Mouse (Mus musculus): ENCODE measurements at regions not wholly inside any gene's neighbourhood (a gene's known extent, or its start where the extent isn't known, plus 50 kb on each side); places are given as distances from the start of the nearest gene placed in this dataset.
"Not testable (repeated sequence)": the region's sequence is repeated elsewhere in the genome, so short reads cannot be mapped to it uniquely, and the experiment has no call there.

DNA sequence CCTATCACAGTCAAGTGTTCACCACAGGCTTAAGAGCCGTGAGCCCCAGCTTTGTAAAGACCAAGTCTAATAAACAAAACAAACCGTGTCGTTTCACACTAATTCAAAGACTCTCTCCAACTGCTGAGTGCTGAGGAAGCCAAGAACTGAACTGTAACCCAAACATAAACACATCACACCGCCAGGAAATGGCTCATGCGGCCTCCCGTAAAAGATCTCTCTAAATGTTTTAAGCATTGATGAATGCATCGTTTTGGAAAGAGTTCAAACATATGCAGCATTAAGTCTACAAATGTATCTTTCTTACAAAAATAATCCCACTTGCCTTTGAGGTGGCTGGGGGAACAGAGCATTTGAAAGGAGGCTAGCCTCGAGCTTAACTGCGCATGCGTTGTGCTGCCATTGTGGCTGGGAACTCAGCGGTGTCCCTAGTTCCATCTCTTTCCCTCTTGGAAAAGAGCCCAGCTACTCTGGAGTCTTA lies 280.7 kb downstream of the Gxylt1 start:
- no peak for TF ChIP-seq CTCF (IDR thresholded peaks at IDR 0.05)
- DNase-seq (ENCODE audit: low read depth, low spot score) (no peak), ATAC-seq (no peak)
- ChIA-PET POLR2A (no interaction called here), CTCF (no interaction called here)
- H3K27me3 ChIP-seq: no peaks in the 10 kb centered on the region
- in situ Hi-C loops (cut with MboI; ENCODE audit: low pct_unique_long_range_greater_than_20kb): no loop called here

- in situ Hi-C loops (cut with MboI; ENCODE audit: low pct_unique_long_range_greater_than_20kb): no loop called here
- POLR2A ChIA-PET: no interaction called here
- ATAC-seq (no peak), DNase-seq (ENCODE audit: low read depth, low spot score) (no peak)
- CTCF ChIA-PET: no interaction called here
- no peak for TF ChIP-seq CTCF (IDR thresholded peaks at IDR 0.05)
- H3K27me3 ChIP-seq: no peaks in the 10 kb centered on the region
These were observed 281.3 kb downstream of the Gxylt1 start for GRCm38 (mm10) chr15:92993538-92994190.

DNA sequence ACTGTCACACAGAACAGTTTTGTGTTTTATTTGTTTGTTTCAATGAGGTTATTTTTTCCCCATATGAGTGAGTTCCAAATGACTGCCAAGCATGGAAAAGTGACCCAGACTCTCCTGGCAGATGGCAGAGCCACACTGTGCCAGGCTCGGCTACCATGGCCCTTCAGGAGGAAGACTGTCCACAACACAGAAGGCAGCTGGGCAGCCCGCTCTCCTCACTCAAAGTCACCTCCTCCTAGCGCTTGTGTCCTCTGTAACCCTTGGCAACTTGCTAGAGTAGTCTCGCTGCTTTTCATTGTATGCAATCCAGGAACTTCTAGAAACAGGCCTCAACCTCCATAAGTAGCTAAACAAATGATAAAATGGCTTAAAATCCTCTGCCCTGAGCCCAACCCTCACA lies 299.2 kb downstream of the Gxylt1 start:
- in situ Hi-C loops (cut with MboI; ENCODE audit: low pct_unique_long_range_greater_than_20kb): no loop called here
- no peak for DNase-seq (ENCODE audit: low read depth, low spot score)
- ChIA-PET POLR2A (no interaction called here), CTCF (no interaction called here)
- no peaks in the 10 kb centered on the region for H3K27me3 ChIP-seq
- no peak for ATAC-seq
- no peak for TF ChIP-seq CTCF (IDR thresholded peaks at IDR 0.05)

DNA sequence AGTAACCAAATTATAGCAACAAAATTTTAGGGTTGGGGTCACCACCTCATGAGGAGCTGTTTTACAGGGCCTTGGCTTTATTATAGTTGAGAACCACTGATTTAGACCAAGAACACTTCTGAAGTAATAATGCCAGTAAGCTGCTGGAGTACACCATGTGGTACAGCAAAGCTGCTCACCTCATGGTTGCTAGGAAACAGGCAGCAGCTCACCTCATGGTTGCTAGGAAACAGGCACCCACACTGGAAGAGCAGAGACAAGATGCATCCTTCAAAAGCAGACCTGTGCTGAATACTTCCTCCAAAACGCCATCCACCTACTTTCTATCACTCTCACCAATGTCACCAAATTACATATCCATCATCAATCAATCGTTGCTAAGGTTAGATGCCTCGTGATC lies 300.0 kb downstream of the Gxylt1 start:
- DNase-seq (ENCODE audit: low read depth, low spot score): no peak
- POLR2A ChIA-PET: no interaction called here
- ATAC-seq: no peak
- H3K27me3 ChIP-seq: no peaks in the 10 kb centered on the region
- TF ChIP-seq CTCF (IDR thresholded peaks at IDR 0.05): no peak
- in situ Hi-C loops (cut with MboI; ENCODE audit: low pct_unique_long_range_greater_than_20kb): no loop called here
- CTCF ChIA-PET: no interaction called here

DNA sequence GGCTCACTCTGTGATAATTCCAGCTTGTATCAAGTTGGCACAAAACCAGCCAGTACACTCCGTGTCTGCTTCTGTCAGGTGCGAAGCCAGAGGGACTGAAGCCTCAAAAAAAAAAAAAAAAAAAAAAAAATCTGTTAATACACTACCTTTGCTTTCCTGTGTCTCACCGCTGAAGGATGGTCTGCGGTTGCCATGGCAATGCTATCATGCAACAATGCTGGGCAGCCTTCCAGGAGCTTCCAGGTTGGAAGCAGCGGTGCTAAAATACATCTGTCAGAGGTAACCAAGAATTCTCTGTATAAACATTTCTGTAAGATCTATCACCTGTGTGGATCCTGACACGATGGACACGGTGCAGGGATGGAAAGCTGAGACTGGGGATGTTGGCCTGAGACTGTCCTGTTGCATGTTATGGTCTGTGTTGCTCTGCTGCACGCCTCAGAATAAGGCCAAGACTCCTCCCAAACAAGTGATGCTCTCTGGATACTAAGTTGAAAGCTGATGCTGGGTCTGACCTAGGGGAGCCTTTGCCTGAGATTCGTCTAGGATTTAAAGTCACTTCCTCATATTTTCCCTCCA lies 301.2 kb downstream of the Gxylt1 start:
- no peak for TF ChIP-seq CTCF (IDR thresholded peaks at IDR 0.05)
- no peak for DNase-seq (ENCODE audit: low read depth, low spot score)
- no peaks in the 10 kb centered on the region for H3K27me3 ChIP-seq
- POLR2A ChIA-PET: no interaction called here
- CTCF ChIA-PET: no interaction called here
- no peak for ATAC-seq
- in situ Hi-C loops (cut with MboI; ENCODE audit: low pct_unique_long_range_greater_than_20kb): no loop called here

DNA sequence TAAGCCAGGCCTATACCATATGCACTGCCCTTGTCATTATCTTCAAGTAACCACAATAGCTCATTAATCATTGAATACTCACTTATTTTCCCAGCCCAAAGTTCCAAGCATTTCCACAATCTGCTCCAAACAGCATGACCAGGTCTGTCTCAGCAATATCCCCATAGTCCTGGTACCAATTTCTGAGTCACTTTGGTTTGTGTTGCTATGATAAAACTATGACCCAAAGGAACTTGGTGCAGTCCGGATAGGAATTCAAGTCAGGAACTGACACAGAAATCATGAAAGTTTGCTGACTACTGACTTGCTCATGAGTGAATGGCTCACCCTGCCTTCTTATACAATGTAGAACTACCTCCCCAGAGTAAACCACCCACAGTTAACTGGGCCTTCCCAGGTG lies 309.4 kb downstream of the Gxylt1 start:
- ATAC-seq (no peak), DNase-seq (ENCODE audit: low read depth, low spot score) (no peak)
- in situ Hi-C loops (cut with MboI; ENCODE audit: low pct_unique_long_range_greater_than_20kb): no loop called here
- H3K27me3 ChIP-seq: no peaks in the 10 kb centered on the region
- CTCF ChIA-PET: no interaction called here
- no peak for TF ChIP-seq CTCF (IDR thresholded peaks at IDR 0.05)
- POLR2A ChIA-PET: no interaction called here

- no peak for ATAC-seq
- CTCF ChIA-PET: no interaction called here
- POLR2A ChIA-PET: no interaction called here
- DNase-seq (ENCODE audit: low read depth, low spot score): no peak
- no peak for TF ChIP-seq CTCF (IDR thresholded peaks at IDR 0.05)
- no peaks in the 10 kb centered on the region for H3K27me3 ChIP-seq
- in situ Hi-C loops (cut with MboI; ENCODE audit: low pct_unique_long_range_greater_than_20kb): no loop called here
These were observed 310.1 kb downstream of the Gxylt1 start for GRCm38 (mm10) chr15:92964901-92965300.

DNA sequence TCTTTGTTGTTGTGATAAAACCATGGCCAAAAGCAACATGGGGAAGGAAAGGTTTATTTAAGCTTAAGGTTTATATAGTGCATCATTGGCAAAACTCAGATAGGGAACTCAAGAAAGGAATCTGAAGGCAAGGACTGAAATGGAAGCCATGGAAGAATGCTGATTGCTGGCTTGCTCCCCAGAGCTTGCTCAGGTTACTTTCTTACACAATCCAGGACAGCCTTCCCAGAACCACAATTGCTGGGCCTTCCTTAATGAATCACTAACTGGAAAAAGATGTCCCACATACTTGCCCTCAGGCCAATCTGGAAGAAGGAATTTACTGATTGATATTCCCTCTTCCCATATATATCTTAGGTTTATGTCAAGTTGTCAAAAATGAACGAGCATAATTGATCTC lies 310.8 kb downstream of the Gxylt1 start:
- DNase-seq (ENCODE audit: low read depth, low spot score) (no peak), ATAC-seq (no peak)
- ChIA-PET POLR2A (no interaction called here), CTCF (interaction anchor here (1.1 kb wide), 1 partner anchor 26 kb away, joined by 3 read pairs; no protein-coding TSS in a partner anchor)
- in situ Hi-C loops (cut with MboI; ENCODE audit: low pct_unique_long_range_greater_than_20kb): no loop called here
- TF ChIP-seq CTCF (IDR thresholded peaks at IDR 0.05): no peak
- peaks cover 3% of the 10 kb centered on the region for H3K27me3 ChIP-seq

GRCm38 (mm10) chr15:92950912-92951311 lies 324.1 kb downstream of the Gxylt1 start:
- in situ Hi-C loops (cut with MboI; ENCODE audit: low pct_unique_long_range_greater_than_20kb); H3K27me3 ChIP-seq; ATAC-seq; CTCF ChIA-PET; DNase-seq (ENCODE audit: low read depth, low spot score); POLR2A ChIA-PET: not testable (repeated sequence)
- peak; percentile 10 for TF ChIP-seq CTCF (IDR thresholded peaks at IDR 0.05)

- POLR2A ChIA-PET: no interaction called here
- TF ChIP-seq CTCF (IDR thresholded peaks at IDR 0.05): no peak
- in situ Hi-C loops (cut with MboI; ENCODE audit: low pct_unique_long_range_greater_than_20kb): no loop called here
- no peaks in the 10 kb centered on the region for H3K27me3 ChIP-seq
- no peak for DNase-seq (ENCODE audit: low read depth, low spot score)
- no peak for ATAC-seq
- CTCF ChIA-PET: interaction anchor here (1.0 kb wide), 1 partner anchor 58 kb away, joined by 3 read pairs; no protein-coding TSS in a partner anchor
These were observed 328.8 kb downstream of the Gxylt1 start for GRCm38 (mm10) chr15:92946216-92946615.

GRCm38 (mm10) chr15:92903821-92904220 lies 371.2 kb downstream of the Gxylt1 start:
- no peak for TF ChIP-seq CTCF (IDR thresholded peaks at IDR 0.05)
- ATAC-seq: no peak
- DNase-seq (ENCODE audit: low read depth, low spot score): no peak
- no peaks in the 10 kb centered on the region for H3K27me3 ChIP-seq
- in situ Hi-C loops (cut with MboI; ENCODE audit: low pct_unique_long_range_greater_than_20kb): no loop called here
- ChIA-PET POLR2A (no interaction called here), CTCF (no interaction called here)

DNA sequence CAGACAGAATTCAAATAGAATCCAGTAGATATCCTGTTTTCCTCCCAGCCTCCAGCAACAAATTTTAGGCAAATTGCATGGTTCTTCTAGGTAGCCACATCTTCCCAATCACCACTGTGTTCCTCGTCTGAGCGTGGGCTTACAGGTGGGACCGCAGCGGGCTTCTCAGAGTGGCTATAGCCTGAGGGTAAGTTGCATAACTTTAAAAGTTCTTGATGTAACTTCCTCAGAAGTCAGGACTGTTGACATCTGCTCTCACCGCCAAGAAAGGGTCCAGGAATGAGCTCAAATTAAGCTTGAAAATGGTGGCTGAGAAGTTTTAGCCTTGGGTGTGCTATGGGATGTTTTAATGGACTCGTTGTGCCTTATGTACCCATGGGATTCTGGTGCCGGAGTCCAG lies 377.7 kb downstream of the Gxylt1 start:
- no peak for TF ChIP-seq CTCF (IDR thresholded peaks at IDR 0.05)

More for the DNA sequence above, 377.7 kb downstream of the Gxylt1 start:
- in situ Hi-C loops (cut with MboI; ENCODE audit: low pct_unique_long_range_greater_than_20kb): no loop called here
- ChIA-PET POLR2A (no interaction called here), CTCF (no interaction called here)
- ATAC-seq (no peak), DNase-seq (ENCODE audit: low read depth, low spot score) (no peak)
- peaks cover 9% of the 10 kb centered on the region for H3K27me3 ChIP-seq
